Mouse (Mus musculus): ENCODE data around the gene Nt5c2. TPM values are rescaled to one million over a fixed set of nuclear protein-coding genes. Genes with fewer than 3 reads are reported as not detected.

Gene Nt5c2
- polyA plus RNA-seq, 1 experiment from 2014 or later = 23.0 TPM

- Histone ChIP-seq H3K9ac (ENCODE audit: low read depth, low read length) (no peak overlapping the region), H3K27ac (ENCODE audit: low read depth, low read length) (no peak overlapping the region), H3K4me2 (replicated peaks; ENCODE audit: low read depth) (no peak overlapping the region), H3K36me3 (ENCODE audit: control insufficient read depth, insufficient read depth) (no peaks in the 10 kb centered on the region), H3K27me3 (replicated peaks; ENCODE audit: control insufficient read depth, insufficient read depth, low read length) (no peaks in the 10 kb centered on the region), H3K9me3 (ENCODE audit: control insufficient read depth) (no peaks in the 10 kb centered on the region), H3K4me3 (ENCODE audit: low read depth, low read length) (no peak overlapping the region), H3K4me1 (replicated peaks; ENCODE audit: control insufficient read depth, insufficient read depth, low read length) (no peaks in the 10 kb centered on the region)
- no peak for TF ChIP-seq CTCF (IDR thresholded peaks at IDR 0.05; ENCODE audit: low read depth)
- no peak for ATAC-seq
- 49% methylated on average over 4 of the region's 4 CpGs for WGBS
Observed at GRCm38 (mm10) chr19:46928136-46928535, 86.8 kb downstream of the Nt5c2 start.

- 54% methylated on average over 5 of the region's 5 CpGs for WGBS
- no peak overlapping the region for H3K4me3 ChIP-seq (ENCODE audit: low read depth, low read length)
- H3K27ac ChIP-seq (ENCODE audit: low read depth, low read length) = no peak overlapping the region
- H3K27me3 ChIP-seq (replicated peaks; ENCODE audit: control insufficient read depth, insufficient read depth, low read length) = no peaks in the 10 kb centered on the region
- H3K4me2 ChIP-seq (replicated peaks; ENCODE audit: low read depth) = no peak overlapping the region
- ATAC-seq = no peak
- no peak overlapping the region for H3K9ac ChIP-seq (ENCODE audit: low read depth, low read length)
- TF ChIP-seq CTCF (IDR thresholded peaks at IDR 0.05; ENCODE audit: low read depth) = no peak
- no peaks in the 10 kb centered on the region for H3K4me1 ChIP-seq (replicated peaks; ENCODE audit: control insufficient read depth, insufficient read depth, low read length)
- H3K36me3 ChIP-seq (ENCODE audit: control insufficient read depth, insufficient read depth) = no peaks in the 10 kb centered on the region
- H3K9me3 ChIP-seq (ENCODE audit: control insufficient read depth) = no peaks in the 10 kb centered on the region
Observed at GRCm38 (mm10) chr19:46926951-46927350, 88.0 kb downstream of the Nt5c2 start.

GRCm38 (mm10) chr19:46926357-46926756 lies 88.6 kb downstream of the Nt5c2 start:
- H3K27ac ChIP-seq (ENCODE audit: low read depth, low read length) = no peak overlapping the region
- no peak overlapping the region for H3K9ac ChIP-seq (ENCODE audit: low read depth, low read length)
- H3K9me3 ChIP-seq (ENCODE audit: control insufficient read depth) = no peaks in the 10 kb centered on the region
- no peaks in the 10 kb centered on the region for H3K4me1 ChIP-seq (replicated peaks; ENCODE audit: control insufficient read depth, insufficient read depth, low read length)
- no peak overlapping the region for H3K4me2 ChIP-seq (replicated peaks; ENCODE audit: low read depth)
- H3K36me3 ChIP-seq (ENCODE audit: control insufficient read depth, insufficient read depth) = no peaks in the 10 kb centered on the region
- no peaks in the 10 kb centered on the region for H3K27me3 ChIP-seq (replicated peaks; ENCODE audit: control insufficient read depth, insufficient read depth, low read length)
- TF ChIP-seq CTCF (IDR thresholded peaks at IDR 0.05; ENCODE audit: low read depth) = no peak
- H3K4me3 ChIP-seq (ENCODE audit: low read depth, low read length) = no peak overlapping the region
- ATAC-seq = no peak
- WGBS = 53% methylated on average over 4 of the region's 4 CpGs

GRCm38 (mm10) chr19:46920571-46920970 lies 94.4 kb downstream of the Nt5c2 start:
- no peaks in the 10 kb centered on the region for H3K27me3 ChIP-seq (replicated peaks; ENCODE audit: control insufficient read depth, insufficient read depth, low read length)
- WGBS = 77% methylated on average over 6 of the region's 6 CpGs
- no peak for ATAC-seq

GRCm38 (mm10) chr19:46915406-46916080 lies 99.4 kb downstream of the Nt5c2 start:
- Histone ChIP-seq H3K27me3 (replicated peaks; ENCODE audit: control insufficient read depth, insufficient read depth, low read length) (no peaks in the 10 kb centered on the region), H3K4me2 (replicated peaks; ENCODE audit: low read depth) (no peak overlapping the region), H3K9me3 (ENCODE audit: control insufficient read depth) (no peaks in the 10 kb centered on the region), H3K4me1 (replicated peaks; ENCODE audit: control insufficient read depth, insufficient read depth, low read length) (no peaks in the 10 kb centered on the region), H3K36me3 (ENCODE audit: control insufficient read depth, insufficient read depth) (no peaks in the 10 kb centered on the region), H3K27ac (ENCODE audit: low read depth, low read length) (no peak overlapping the region), H3K9ac (ENCODE audit: low read depth, low read length) (no peak overlapping the region), H3K4me3 (ENCODE audit: low read depth, low read length) (no peak overlapping the region)
- TF ChIP-seq CTCF (IDR thresholded peaks at IDR 0.05; ENCODE audit: low read depth) = no peak
- 75% methylated on average over 9 of the region's 9 CpGs for WGBS
- no peak for ATAC-seq

More at GRCm38 (mm10) chr19:46920571-46920970, 94.4 kb downstream of the Nt5c2 start:
- no peak overlapping the region for H3K9ac ChIP-seq (ENCODE audit: low read depth, low read length)
- no peaks in the 10 kb centered on the region for H3K36me3 ChIP-seq (ENCODE audit: control insufficient read depth, insufficient read depth)
- H3K4me1 ChIP-seq (replicated peaks; ENCODE audit: control insufficient read depth, insufficient read depth, low read length) = no peaks in the 10 kb centered on the region
- no peak for TF ChIP-seq CTCF (IDR thresholded peaks at IDR 0.05; ENCODE audit: low read depth)
- no peak overlapping the region for H3K27ac ChIP-seq (ENCODE audit: low read depth, low read length)
- H3K4me3 ChIP-seq (ENCODE audit: low read depth, low read length) = no peak overlapping the region
- no peak overlapping the region for H3K4me2 ChIP-seq (replicated peaks; ENCODE audit: low read depth)
- H3K9me3 ChIP-seq (ENCODE audit: control insufficient read depth) = no peaks in the 10 kb centered on the region

GRCm38 (mm10) chr19:46913626-46914025 lies 101.3 kb downstream of the Nt5c2 start:
- H3K36me3 ChIP-seq (ENCODE audit: control insufficient read depth, insufficient read depth) = no peaks in the 10 kb centered on the region
- H3K4me2 ChIP-seq (replicated peaks; ENCODE audit: low read depth) = no peak overlapping the region
- H3K27ac ChIP-seq (ENCODE audit: low read depth, low read length) = no peak overlapping the region
- ATAC-seq = no peak
- no peaks in the 10 kb centered on the region for H3K4me1 ChIP-seq (replicated peaks; ENCODE audit: control insufficient read depth, insufficient read depth, low read length)
- TF ChIP-seq CTCF (IDR thresholded peaks at IDR 0.05; ENCODE audit: low read depth) = no peak
- no peaks in the 10 kb centered on the region for H3K9me3 ChIP-seq (ENCODE audit: control insufficient read depth)
- H3K4me3 ChIP-seq (ENCODE audit: low read depth, low read length) = no peak overlapping the region
- H3K9ac ChIP-seq (ENCODE audit: low read depth, low read length) = no peak overlapping the region
- no peaks in the 10 kb centered on the region for H3K27me3 ChIP-seq (replicated peaks; ENCODE audit: control insufficient read depth, insufficient read depth, low read length)
- 91% methylated on average over 11 of the region's 11 CpGs for WGBS

All from intestine, postnatal 0 days (tissue).